Mouse (Mus musculus) limb, embryonic 12.5 days (tissue): ENCODE results near the gene Mob3a. TPM values are rescaled to one million over a fixed set of nuclear protein-coding genes. Genes with fewer than 3 reads are reported as not detected.

ENCODE experiments used
- ATAC-seq: fragments of 200-750 bp; cut with Nextera tagmentation; 2 replicates; pipeline ENCODE4 v1.8.0; 2017; ENCODE audit warnings: low read depth, moderate TSS enrichment; ENCODE audit not compliant: insufficient number of reproducible peaks, insufficient read depth, low FRiP score, low TSS enrichment
- H3K27ac ChIP-seq: fragments of 300-500 bp; sonication (generic); 2 replicates; pipeline ENCODE4 v1.5.1; 2016; ENCODE audit warnings: mild to moderate bottlenecking, moderate library complexity
- H3K27me3 ChIP-seq: fragments of 300-500 bp; sonication (generic); 2 replicates; pipeline ENCODE4 v1.6.1; 2016; ENCODE audit warnings: mild to moderate bottlenecking, moderate library complexity
- H3K36me3 ChIP-seq: fragments of 300-500 bp; sonication (generic); 2 replicates; pipeline ENCODE4 v1.6.1; 2016; ENCODE audit warnings: mild to moderate bottlenecking, moderate library complexity
- H3K4me1 ChIP-seq: fragments of 300-500 bp; sonication (generic); replicated peaks from 2 replicates; pipeline ENCODE4 v1.6.1; 2016
- H3K4me2 ChIP-seq: fragments of 300-500 bp; sonication (generic); 2 replicates; pipeline ENCODE4 v1.6.1; 2016; ENCODE audit warnings: mild to moderate bottlenecking, moderate library complexity
- H3K4me3 ChIP-seq: fragments of 300-500 bp; sonication (generic); replicated peaks from 2 replicates; pipeline ENCODE4 v1.5.1; 2016; ENCODE audit warnings: mild to moderate bottlenecking
- H3K9ac ChIP-seq: fragments of 300-500 bp; sonication (generic); replicated peaks from 2 replicates; pipeline ENCODE4 v1.6.1; 2016; ENCODE audit warnings: mild to moderate bottlenecking, moderate library complexity
- H3K9me3 ChIP-seq: fragments of 300-500 bp; sonication (generic); 2 replicates; pipeline ENCODE4 v1.6.1; 2016; ENCODE audit warnings: mild to moderate bottlenecking, moderate library complexity
- WGBS: fragments of 180-500 bp; shearing (Covaris S2); methylation state at CpG from one replicate; pipeline ENCODE4 v1.1.7; 2016; 5-methylcytosine and 5-hydroxymethylcytosine counted together
- polyA plus RNA-seq: library from polyadenylated mRNA; unstranded; fragments of >200 nt; fragmentation: Nextera tagmentation; extraction: Ambion mirVana; gene quantifications from 2 replicates; pipeline ENCODE4 v1.2.1, GENCODE M21; 2016

The Mob3a gene
- polyA plus RNA-seq, 1 experiment from 2014 or later = 51.7 TPM

GRCm38 (mm10) chr10:80686617-80687016 is 15.2 kb downstream of the Mob3a start:
- H3K9ac ChIP-seq = no peak overlapping the region
- peaks cover 76% of the 10 kb centered on the region for H3K36me3 ChIP-seq
- no peak overlapping the region for H3K4me2 ChIP-seq
- ATAC-seq = no peak
- H3K27me3 ChIP-seq = no peaks in the 10 kb centered on the region
- 89% methylated on average over 3 of the region's 3 CpGs for WGBS
- H3K9me3 ChIP-seq = no peaks in the 10 kb centered on the region
- no peak overlapping the region for H3K27ac ChIP-seq
- H3K4me1 ChIP-seq = no peaks in the 10 kb centered on the region
- no peak overlapping the region for H3K4me3 ChIP-seq

GRCm38 (mm10) chr10:80684984-80685383 is 16.8 kb downstream of the Mob3a start:
- Histone ChIP-seq H3K9ac (no peak overlapping the region), H3K4me2 (no peak overlapping the region), H3K4me3 (no peak overlapping the region), H3K4me1 (no peaks in the 10 kb centered on the region), H3K36me3 (peaks cover 60% of the 10 kb centered on the region), H3K27me3 (no peaks in the 10 kb centered on the region), H3K9me3 (no peaks in the 10 kb centered on the region), H3K27ac (no peak overlapping the region)
- no peak for ATAC-seq
- WGBS = 87% methylated on average over 4 of the region's 4 CpGs

GRCm38 (mm10) chr10:80684214-80684613 is 17.6 kb downstream of the Mob3a start:
- 51% methylated on average over 6 of the region's 6 CpGs for WGBS
- H3K36me3 ChIP-seq = peaks cover 52% of the 10 kb centered on the region
- no peak overlapping the region for H3K4me2 ChIP-seq
- peaks cover 2% of the 10 kb centered on the region; the same call in 1 of the 2 replicates for H3K4me1 ChIP-seq
- no peak overlapping the region for H3K4me3 ChIP-seq
- no peaks in the 10 kb centered on the region for H3K27me3 ChIP-seq
- no peaks in the 10 kb centered on the region for H3K9me3 ChIP-seq
- H3K27ac ChIP-seq = no peak overlapping the region
- no peak overlapping the region for H3K9ac ChIP-seq
- no peak for ATAC-seq

- Histone ChIP-seq H3K4me2 (no peak overlapping the region), H3K4me1 (peaks cover 8% of the 10 kb centered on the region), H3K27ac (no peak overlapping the region), H3K9ac (no peak overlapping the region), H3K9me3 (no peaks in the 10 kb centered on the region), H3K4me3 (no peak overlapping the region), H3K36me3 (peaks cover 49% of the 10 kb centered on the region), H3K27me3 (no peaks in the 10 kb centered on the region)
- 93% methylated on average over 1 of the region's 1 CpGs for WGBS
- no peak for ATAC-seq
These were observed 18.1 kb downstream of the Mob3a start for GRCm38 (mm10) chr10:80683647-80684046.

- no peaks in the 10 kb centered on the region for H3K9me3 ChIP-seq
- no peak overlapping the region for H3K9ac ChIP-seq
- no peak for ATAC-seq
- no peak overlapping the region for H3K4me3 ChIP-seq
- H3K27me3 ChIP-seq = no peaks in the 10 kb centered on the region
- H3K4me2 ChIP-seq = no peak overlapping the region
- WGBS = 92% methylated on average over 6 of the region's 6 CpGs
- H3K27ac ChIP-seq = no peak overlapping the region
- H3K36me3 ChIP-seq = peaks cover 36% of the 10 kb centered on the region
- peaks cover 24% of the 10 kb centered on the region for H3K4me1 ChIP-seq
These were observed 19.8 kb downstream of the Mob3a start for GRCm38 (mm10) chr10:80682003-80682402.

GRCm38 (mm10) chr10:80680260-80680696 is 21.5 kb downstream of the Mob3a start:
- Histone ChIP-seq H3K36me3 (peaks cover 19% of the 10 kb centered on the region), H3K27ac (no peak overlapping the region), H3K9me3 (no peaks in the 10 kb centered on the region), H3K4me2 (no peak overlapping the region), H3K27me3 (no peaks in the 10 kb centered on the region), H3K4me3 (no peak overlapping the region), H3K9ac (no peak overlapping the region), H3K4me1 (peaks cover 28% of the 10 kb centered on the region)
- WGBS = 76% methylated on average over 2 of the region's 2 CpGs
- no peak for ATAC-seq

- H3K4me1 ChIP-seq = peaks cover 33% of the 10 kb centered on the region
- no peak overlapping the region for H3K4me2 ChIP-seq
- no peak overlapping the region for H3K9ac ChIP-seq
- peaks cover 16% of the 10 kb centered on the region for H3K36me3 ChIP-seq
- no peaks in the 10 kb centered on the region for H3K27me3 ChIP-seq
- WGBS = 57% methylated on average over 9 of the region's 9 CpGs
- no peak overlapping the region for H3K4me3 ChIP-seq
- no peak overlapping the region; the same call in 1 of the 2 replicates for H3K27ac ChIP-seq
- H3K9me3 ChIP-seq = no peaks in the 10 kb centered on the region
- no peak for ATAC-seq
These were observed 22.1 kb downstream of the Mob3a start for GRCm38 (mm10) chr10:80679556-80680259.

- Histone ChIP-seq H3K36me3 (peaks cover 14% of the 10 kb centered on the region), H3K27ac (peak overlapping the region; percentile 98), H3K4me3 (no peak overlapping the region), H3K27me3 (no peaks in the 10 kb centered on the region), H3K4me1 (peaks cover 42% of the 10 kb centered on the region), H3K9ac (no peak overlapping the region), H3K9me3 (no peaks in the 10 kb centered on the region), H3K4me2 (peak overlapping the region; percentile 87)
- no peak for ATAC-seq
- WGBS = 58% methylated on average over 10 of the region's 10 CpGs
These were observed 23.0 kb downstream of the Mob3a start for GRCm38 (mm10) chr10:80678601-80679377.

GRCm38 (mm10) chr10:80677942-80678436 is 23.8 kb downstream of the Mob3a start, which contains the start of gene Mknk2:
Gene Mknk2 (minus strand): TSS chr10:80678112.
- H3K4me1 ChIP-seq = peaks cover 50% of the 10 kb centered on the region

GRCm38 (mm10) chr10:80677128-80677875 is 24.5 kb downstream of the Mob3a start:
- Histone ChIP-seq H3K9ac (peak overlapping the region; percentile 75), H3K4me2 (peak overlapping the region; percentile 87), H3K4me3 (peak overlapping the region; percentile 98), H3K4me1 (peaks cover 57% of the 10 kb centered on the region), H3K27ac (peak overlapping the region; percentile 98), H3K36me3 (peaks cover 19% of the 10 kb centered on the region; the same call in 1 of the 2 replicates), H3K27me3 (no peaks in the 10 kb centered on the region), H3K9me3 (no peaks in the 10 kb centered on the region)
- ATAC-seq = no peak
- WGBS = 33% methylated on average over 9 of the region's 9 CpGs

More at GRCm38 (mm10) chr10:80677942-80678436, 23.8 kb downstream of the Mob3a start, which contains the start of gene Mknk2:
- H3K9ac ChIP-seq = peak within 1 kb of the TSS; percentile 75
- H3K9me3 ChIP-seq = no peaks in the 10 kb centered on the region
- peak within 1 kb of the TSS; percentile 98 for H3K4me3 ChIP-seq
- WGBS = 29% methylated on average over 8 of the region's 8 CpGs
- H3K27ac ChIP-seq = peak within 1 kb of the TSS; percentile 98
- H3K4me2 ChIP-seq = peak within 1 kb of the TSS; percentile 87
- H3K27me3 ChIP-seq = no peaks in the 10 kb centered on the region
- H3K36me3 ChIP-seq = peaks cover 14% of the 10 kb centered on the region
- no peak for ATAC-seq
